Mouse (Mus musculus): ENCODE data around the gene Rnf144b. TPM values are rescaled to one million over a fixed set of nuclear protein-coding genes. Genes with fewer than 3 reads are reported as not detected.

The Rnf144b gene
- polyA plus RNA-seq, 1 experiment from 2014 or later, result 0.91 TPM

GRCm38 (mm10) chr13:47189971-47190370 is 67.5 kb downstream of the Rnf144b start:
- Histone ChIP-seq H3K36me3 (ENCODE audit: control insufficient read depth, insufficient read depth, low read length) (no peaks in the 10 kb centered on the region), H3K4me3 (ENCODE audit: low read depth, low read length) (no peak overlapping the region), H3K27ac (replicated peaks; ENCODE audit: low read depth, low read length) (no peak overlapping the region), H3K27me3 (ENCODE audit: control insufficient read depth, insufficient read depth, low read length) (peaks cover 5% of the 10 kb centered on the region), H3K4me2 (ENCODE audit: low read depth, severe bottlenecking) (no peak overlapping the region), H3K4me1 (ENCODE audit: control insufficient read depth, insufficient read depth, low read length) (no peaks in the 10 kb centered on the region), H3K9me3 (ENCODE audit: control insufficient read depth, low read length) (no peaks in the 10 kb centered on the region), H3K9ac (ENCODE audit: low read length) (no peak overlapping the region)
- WGBS, result 90% methylated on average over 7 of the region's 7 CpGs
- ATAC-seq (ENCODE audit: insufficient number of reproducible peaks, low FRiP score, low TSS enrichment, low read depth) (no peak), DNase-seq (ENCODE audit: low spot score) (no peak)

- no peak overlapping the region for H3K27ac ChIP-seq (replicated peaks; ENCODE audit: low read depth, low read length)
- peaks cover 10% of the 10 kb centered on the region for H3K27me3 ChIP-seq (ENCODE audit: control insufficient read depth, insufficient read depth, low read length)
- no peaks in the 10 kb centered on the region for H3K36me3 ChIP-seq (ENCODE audit: control insufficient read depth, insufficient read depth, low read length)
- 85% methylated on average over 2 of the region's 2 CpGs for WGBS
- no peak overlapping the region for H3K4me2 ChIP-seq (ENCODE audit: low read depth, severe bottlenecking)
- DNase-seq (ENCODE audit: low spot score), result no peak
- no peaks in the 10 kb centered on the region for H3K4me1 ChIP-seq (ENCODE audit: control insufficient read depth, insufficient read depth, low read length)
- no peaks in the 10 kb centered on the region for H3K9me3 ChIP-seq (ENCODE audit: control insufficient read depth, low read length)
- H3K9ac ChIP-seq (ENCODE audit: low read length), result no peak overlapping the region
- H3K4me3 ChIP-seq (ENCODE audit: low read depth, low read length), result no peak overlapping the region
- ATAC-seq (ENCODE audit: insufficient number of reproducible peaks, low FRiP score, low TSS enrichment, low read depth), result no peak
These were observed 69.7 kb downstream of the Rnf144b start for GRCm38 (mm10) chr13:47192200-47192599.

- no peak for DNase-seq (ENCODE audit: low spot score)
- Histone ChIP-seq H3K9ac (ENCODE audit: low read length) (no peak overlapping the region), H3K4me3 (ENCODE audit: low read depth, low read length) (no peak overlapping the region), H3K4me1 (ENCODE audit: control insufficient read depth, insufficient read depth, low read length) (no peaks in the 10 kb centered on the region), H3K27me3 (ENCODE audit: control insufficient read depth, insufficient read depth, low read length) (peaks cover 10% of the 10 kb centered on the region), H3K9me3 (ENCODE audit: control insufficient read depth, low read length) (no peaks in the 10 kb centered on the region), H3K36me3 (ENCODE audit: control insufficient read depth, insufficient read depth, low read length) (no peaks in the 10 kb centered on the region), H3K4me2 (ENCODE audit: low read depth, severe bottlenecking) (no peak overlapping the region), H3K27ac (replicated peaks; ENCODE audit: low read depth, low read length) (no peak overlapping the region)
- WGBS, result 75% methylated on average over 5 of the region's 5 CpGs
- ATAC-seq (ENCODE audit: insufficient number of reproducible peaks, low FRiP score, low TSS enrichment, low read depth), result no peak
These were observed 70.3 kb downstream of the Rnf144b start for GRCm38 (mm10) chr13:47192771-47193170.

GRCm38 (mm10) chr13:47193326-47194153 is 71.1 kb downstream of the Rnf144b start:
- ATAC-seq (ENCODE audit: insufficient number of reproducible peaks, low FRiP score, low TSS enrichment, low read depth), result 0 out of 2 replicates have a peak, but pooled peaks have one; percentile 39

GRCm38 (mm10) chr13:47194695-47195094 is 72.2 kb downstream of the Rnf144b start:
- no peak overlapping the region for H3K9ac ChIP-seq (ENCODE audit: low read length)
- no peak for ATAC-seq (ENCODE audit: insufficient number of reproducible peaks, low FRiP score, low TSS enrichment, low read depth)
- H3K4me3 ChIP-seq (ENCODE audit: low read depth, low read length), result no peak overlapping the region
- no peaks in the 10 kb centered on the region for H3K9me3 ChIP-seq (ENCODE audit: control insufficient read depth, low read length)
- no peaks in the 10 kb centered on the region for H3K36me3 ChIP-seq (ENCODE audit: control insufficient read depth, insufficient read depth, low read length)
- no peak overlapping the region; the same call in 1 of the 2 replicates for H3K4me2 ChIP-seq (ENCODE audit: low read depth, severe bottlenecking)
- H3K4me1 ChIP-seq (ENCODE audit: control insufficient read depth, insufficient read depth, low read length), result no peaks in the 10 kb centered on the region
- peaks cover 10% of the 10 kb centered on the region for H3K27me3 ChIP-seq (ENCODE audit: control insufficient read depth, insufficient read depth, low read length)
- WGBS, result 19% methylated on average over 11 of the region's 11 CpGs
- DNase-seq (ENCODE audit: low spot score), result no peak
- H3K27ac ChIP-seq (replicated peaks; ENCODE audit: low read depth, low read length), result no peak overlapping the region

More at GRCm38 (mm10) chr13:47193326-47194153, 71.1 kb downstream of the Rnf144b start:
- Histone ChIP-seq H3K4me2 (ENCODE audit: low read depth, severe bottlenecking) (peak overlapping the region; percentile 62), H3K4me1 (ENCODE audit: control insufficient read depth, insufficient read depth, low read length) (no peaks in the 10 kb centered on the region), H3K36me3 (ENCODE audit: control insufficient read depth, insufficient read depth, low read length) (no peaks in the 10 kb centered on the region), H3K27me3 (ENCODE audit: control insufficient read depth, insufficient read depth, low read length) (peaks cover 10% of the 10 kb centered on the region), H3K27ac (replicated peaks; ENCODE audit: low read depth, low read length) (no peak overlapping the region), H3K9me3 (ENCODE audit: control insufficient read depth, low read length) (no peaks in the 10 kb centered on the region), H3K4me3 (ENCODE audit: low read depth, low read length) (peak overlapping the region; percentile 32), H3K9ac (ENCODE audit: low read length) (peak overlapping the region; percentile 63; the same call in 1 of the 2 replicates)
- 5% methylated on average over 32 of the region's 32 CpGs for WGBS
- peak; percentile 72 for DNase-seq (ENCODE audit: low spot score)

GRCm38 (mm10) chr13:47195491-47195890 is 73.0 kb downstream of the Rnf144b start:
- Histone ChIP-seq H3K27ac (replicated peaks; ENCODE audit: low read depth, low read length) (no peak overlapping the region), H3K4me2 (ENCODE audit: low read depth, severe bottlenecking) (no peak overlapping the region), H3K9ac (ENCODE audit: low read length) (no peak overlapping the region), H3K36me3 (ENCODE audit: control insufficient read depth, insufficient read depth, low read length) (no peaks in the 10 kb centered on the region), H3K27me3 (ENCODE audit: control insufficient read depth, insufficient read depth, low read length) (peaks cover 10% of the 10 kb centered on the region), H3K4me1 (ENCODE audit: control insufficient read depth, insufficient read depth, low read length) (no peaks in the 10 kb centered on the region), H3K9me3 (ENCODE audit: control insufficient read depth, low read length) (no peaks in the 10 kb centered on the region), H3K4me3 (ENCODE audit: low read depth, low read length) (no peak overlapping the region)
- WGBS, result 87% methylated on average over 4 of the region's 4 CpGs
- no peak for ATAC-seq (ENCODE audit: insufficient number of reproducible peaks, low FRiP score, low TSS enrichment, low read depth)
- DNase-seq (ENCODE audit: low spot score), result no peak

- no peaks in the 10 kb centered on the region for H3K36me3 ChIP-seq (ENCODE audit: control insufficient read depth, insufficient read depth, low read length)
These were observed 77.7 kb downstream of the Rnf144b start for GRCm38 (mm10) chr13:47200011-47200670.

GRCm38 (mm10) chr13:47201962-47202624 is 79.6 kb downstream of the Rnf144b start:
- no peak for DNase-seq (ENCODE audit: low spot score)
- 67% methylated on average over 13 of the region's 13 CpGs for WGBS
- H3K27ac ChIP-seq (replicated peaks; ENCODE audit: low read depth, low read length), result no peak overlapping the region

More at GRCm38 (mm10) chr13:47200011-47200670, 77.7 kb downstream of the Rnf144b start:
- ATAC-seq (ENCODE audit: insufficient number of reproducible peaks, low FRiP score, low TSS enrichment, low read depth) (no peak), DNase-seq (ENCODE audit: low spot score) (no peak)
- H3K27me3 ChIP-seq (ENCODE audit: control insufficient read depth, insufficient read depth, low read length), result peaks cover 4% of the 10 kb centered on the region; the same call in 1 of the 2 replicates
- 80% methylated on average over 12 of the region's 12 CpGs for WGBS
- no peaks in the 10 kb centered on the region for H3K9me3 ChIP-seq (ENCODE audit: control insufficient read depth, low read length)
- no peak overlapping the region for H3K4me2 ChIP-seq (ENCODE audit: low read depth, severe bottlenecking)
- no peak overlapping the region for H3K4me3 ChIP-seq (ENCODE audit: low read depth, low read length)
- no peak overlapping the region for H3K27ac ChIP-seq (replicated peaks; ENCODE audit: low read depth, low read length)
- no peaks in the 10 kb centered on the region for H3K4me1 ChIP-seq (ENCODE audit: control insufficient read depth, insufficient read depth, low read length)
- no peak overlapping the region for H3K9ac ChIP-seq (ENCODE audit: low read length)

More at GRCm38 (mm10) chr13:47201962-47202624, 79.6 kb downstream of the Rnf144b start:
- no peak overlapping the region for H3K4me2 ChIP-seq (ENCODE audit: low read depth, severe bottlenecking)
- peaks cover 3% of the 10 kb centered on the region; the same call in 1 of the 2 replicates for H3K9me3 ChIP-seq (ENCODE audit: control insufficient read depth, low read length)
- H3K4me3 ChIP-seq (ENCODE audit: low read depth, low read length), result no peak overlapping the region
- no peak overlapping the region for H3K9ac ChIP-seq (ENCODE audit: low read length)
- no peaks in the 10 kb centered on the region for H3K36me3 ChIP-seq (ENCODE audit: control insufficient read depth, insufficient read depth, low read length)
- no peaks in the 10 kb centered on the region for H3K27me3 ChIP-seq (ENCODE audit: control insufficient read depth, insufficient read depth, low read length)
- ATAC-seq (ENCODE audit: insufficient number of reproducible peaks, low FRiP score, low TSS enrichment, low read depth), result no peak
- no peaks in the 10 kb centered on the region for H3K4me1 ChIP-seq (ENCODE audit: control insufficient read depth, insufficient read depth, low read length)

Measured in limb, embryonic 11.5 days (tissue).